Mouse (Mus musculus) 416B (cell line): ENCODE measurements around the gene 1700025G04Rik.

Source experiments
- DNase-seq: peaks from one replicate; pipeline ENCODE4 v3.0.0; 2011; ENCODE audit warnings: low read depth

The 1700025G04Rik gene

GRCm38 (mm10) chr1:151895406-151895805 is 194.5 kb downstream of the 1700025G04Rik start:
- DNase-seq, result no peak

GRCm38 (mm10) chr1:151893976-151894375 is 195.9 kb downstream of the 1700025G04Rik start:
- peak; percentile 73 for DNase-seq

GRCm38 (mm10) chr1:151892008-151892407 is 197.9 kb downstream of the 1700025G04Rik start:
- DNase-seq, result no peak

- no peak for DNase-seq
These were observed 198.7 kb downstream of the 1700025G04Rik start for GRCm38 (mm10) chr1:151891194-151891593.

- no peak for DNase-seq
These were observed 199.8 kb downstream of the 1700025G04Rik start for GRCm38 (mm10) chr1:151890041-151890621.

GRCm38 (mm10) chr1:151887631-151888030 is 202.3 kb downstream of the 1700025G04Rik start:
- no peak for DNase-seq

- no peak for DNase-seq
These were observed 202.8 kb downstream of the 1700025G04Rik start for GRCm38 (mm10) chr1:151887126-151887525.

GRCm38 (mm10) chr1:151886171-151886570 is 203.8 kb downstream of the 1700025G04Rik start:
- DNase-seq, result no peak

GRCm38 (mm10) chr1:151881253-151881652 is 208.7 kb downstream of the 1700025G04Rik start:
- DNase-seq, result no peak

GRCm38 (mm10) chr1:151880731-151881130 is 209.2 kb downstream of the 1700025G04Rik start:
- DNase-seq, result no peak

- DNase-seq, result no peak
These were observed 210.0 kb downstream of the 1700025G04Rik start for GRCm38 (mm10) chr1:151879966-151880365.

GRCm38 (mm10) chr1:151879308-151879850 is 210.5 kb downstream of the 1700025G04Rik start:
- DNase-seq, result no peak

GRCm38 (mm10) chr1:151878411-151878810 is 211.5 kb downstream of the 1700025G04Rik start:
- no peak for DNase-seq

GRCm38 (mm10) chr1:151872971-151873370 is 217.0 kb downstream of the 1700025G04Rik start:
- DNase-seq, result peak; percentile 31

- DNase-seq, result no peak
These were observed 225.6 kb downstream of the 1700025G04Rik start for GRCm38 (mm10) chr1:151864326-151864725.

GRCm38 (mm10) chr1:151863797-151864147 is 226.2 kb downstream of the 1700025G04Rik start:
- DNase-seq, result no peak

- DNase-seq, result no peak
These were observed 226.7 kb downstream of the 1700025G04Rik start for GRCm38 (mm10) chr1:151863135-151863796.

- DNase-seq, result no peak
These were observed 227.8 kb downstream of the 1700025G04Rik start for GRCm38 (mm10) chr1:151862109-151862508.

GRCm38 (mm10) chr1:151861334-151861995 is 228.5 kb downstream of the 1700025G04Rik start:
- DNase-seq, result no peak

- DNase-seq, result no peak
These were observed 231.5 kb downstream of the 1700025G04Rik start for GRCm38 (mm10) chr1:151858474-151858873.

GRCm38 (mm10) chr1:151855561-151855960 is 234.4 kb downstream of the 1700025G04Rik start:
- DNase-seq, result no peak

- no peak for DNase-seq
These were observed 237.9 kb downstream of the 1700025G04Rik start for GRCm38 (mm10) chr1:151851976-151852375.
